Mouse (Mus musculus) cerebellum, adult 11-12 months (tissue): Measurements from ENCODE around the gene Unc80.
A peak's percentile ranks its signal among the peaks of the same experiment; 100 is the strongest.

Source experiments
- DNase-seq: peaks from one replicate; pipeline ENCODE4 v3.0.0; 2022

The Unc80 gene

DNA sequence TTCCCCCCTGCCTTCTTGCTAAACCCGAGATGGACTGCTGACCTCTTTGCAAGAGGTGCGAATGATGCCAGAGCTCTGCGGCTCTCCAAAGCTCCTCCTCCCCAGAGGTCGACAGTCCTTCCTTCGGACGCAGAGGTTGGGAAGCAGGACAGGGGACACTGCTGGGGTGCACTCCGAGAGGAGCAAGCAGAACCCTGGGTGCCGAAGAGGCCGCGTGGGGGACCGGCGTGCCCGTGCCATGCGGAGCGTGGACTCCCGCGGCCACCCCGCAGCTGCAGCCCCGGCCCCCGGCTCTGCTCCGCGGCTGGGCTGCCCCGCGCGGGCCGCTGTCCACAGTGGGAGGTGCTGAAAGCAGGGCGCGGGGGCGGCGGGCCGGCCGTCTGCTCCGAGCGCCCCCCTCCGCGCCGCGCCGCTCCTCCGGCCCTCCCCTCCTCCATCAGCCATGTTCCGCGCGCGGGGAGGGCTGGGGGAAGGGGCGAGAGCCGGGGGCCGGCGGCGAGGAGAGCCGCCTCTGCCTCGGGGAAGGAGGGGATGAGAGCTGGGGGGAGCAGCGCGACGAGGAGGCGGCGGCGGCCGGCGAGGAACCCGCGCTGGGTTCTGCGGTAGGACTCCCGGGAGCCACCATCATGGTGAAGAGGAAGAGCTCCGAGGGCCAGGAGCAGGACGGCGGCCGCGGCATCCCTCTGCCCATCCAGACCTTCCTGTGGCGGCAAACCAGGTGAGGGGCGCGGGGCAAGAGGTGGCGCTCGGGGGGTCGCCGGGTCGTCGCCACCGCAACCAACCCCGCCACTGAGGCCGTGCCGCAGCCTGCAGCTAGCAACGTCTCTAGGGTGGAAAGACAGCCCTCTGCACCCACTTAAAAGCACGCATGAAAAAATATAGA lies at the start of gene Unc80:
Unc80 (plus strand) TSS at position 547 of the 883 bp plus-strand sequence.
- DNase-seq: peak; percentile 85

DNA sequence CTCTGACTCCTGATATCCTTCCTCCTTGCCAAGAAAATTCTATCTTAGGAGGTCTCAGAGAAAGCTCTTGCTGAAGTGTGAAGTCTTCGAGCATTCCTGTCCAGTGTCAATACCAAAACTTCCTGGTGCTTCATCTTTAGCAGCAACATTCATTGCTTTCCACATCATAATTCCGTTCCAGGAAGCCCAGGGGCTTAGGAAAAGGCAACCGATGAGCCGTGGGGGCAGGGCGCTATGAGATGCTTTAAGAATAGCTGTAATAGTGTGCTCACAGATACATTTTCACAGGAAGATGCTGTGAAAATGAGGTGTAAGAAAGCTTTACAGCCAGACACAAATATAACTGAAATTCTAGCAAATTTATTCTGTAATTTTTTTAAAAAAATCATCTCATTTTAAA lies 42.1 kb upstream of the Unc80 start:
- DNase-seq: no peak

DNA sequence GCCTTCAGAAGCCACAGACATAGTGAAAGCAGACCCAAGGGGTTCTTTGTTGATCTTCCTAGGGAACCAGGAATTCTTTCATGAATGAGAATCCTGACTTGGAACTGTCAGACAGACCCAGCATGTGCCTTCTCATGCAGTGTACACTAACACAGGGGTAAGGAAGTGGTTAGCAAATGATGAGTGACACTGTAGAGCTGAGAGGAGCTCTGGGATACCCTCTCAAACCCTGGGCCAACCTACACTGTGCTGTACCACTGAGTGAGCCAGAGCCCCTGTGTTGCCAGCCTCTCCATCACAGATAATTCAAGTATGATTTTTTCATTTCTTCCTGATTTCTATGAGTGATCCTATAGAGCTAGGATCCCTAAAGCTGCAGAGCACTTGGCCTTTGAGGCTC lies 37.2 kb upstream of the Unc80 start:
- no peak for DNase-seq

DNA sequence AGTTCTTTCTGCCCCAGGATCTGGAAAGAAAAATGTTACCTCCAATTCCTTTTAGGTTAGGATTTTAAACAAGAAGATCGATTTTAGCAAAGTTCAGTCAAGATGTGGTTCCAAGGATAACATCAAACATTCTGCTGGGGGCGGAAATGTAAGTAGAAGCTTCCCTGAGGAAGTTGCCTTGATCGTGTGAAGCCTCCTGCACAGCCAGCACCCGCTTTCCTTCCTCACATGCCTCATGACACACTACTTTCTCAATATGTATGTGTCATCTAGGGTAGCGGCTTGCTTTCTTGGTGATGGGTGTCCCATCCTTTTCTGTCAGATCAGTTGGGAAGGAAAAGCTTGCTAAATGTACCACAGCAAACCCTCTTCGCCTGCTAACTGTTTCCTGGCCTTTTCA lies 36.7 kb upstream of the Unc80 start:
- no peak for DNase-seq

DNA sequence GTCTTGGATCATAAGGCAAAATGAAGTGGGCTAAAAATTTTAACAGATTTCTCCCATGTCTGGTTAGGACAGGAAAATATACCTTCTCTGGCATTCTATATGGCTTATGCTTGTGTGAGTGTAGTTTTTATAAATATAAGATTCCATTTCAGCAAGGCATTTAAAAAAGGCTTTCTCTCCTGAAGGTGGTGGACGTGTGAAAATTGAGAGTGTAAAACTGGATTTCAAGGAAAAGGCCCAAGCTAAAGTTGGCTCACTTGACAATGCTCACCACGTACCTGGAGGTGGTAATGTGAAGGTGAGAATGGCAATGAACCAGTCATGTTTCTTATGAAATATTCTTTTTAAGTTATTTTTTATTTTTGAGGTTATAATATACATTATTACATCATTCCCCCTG lies 30.1 kb upstream of the Unc80 start:
- no peak for DNase-seq

DNA sequence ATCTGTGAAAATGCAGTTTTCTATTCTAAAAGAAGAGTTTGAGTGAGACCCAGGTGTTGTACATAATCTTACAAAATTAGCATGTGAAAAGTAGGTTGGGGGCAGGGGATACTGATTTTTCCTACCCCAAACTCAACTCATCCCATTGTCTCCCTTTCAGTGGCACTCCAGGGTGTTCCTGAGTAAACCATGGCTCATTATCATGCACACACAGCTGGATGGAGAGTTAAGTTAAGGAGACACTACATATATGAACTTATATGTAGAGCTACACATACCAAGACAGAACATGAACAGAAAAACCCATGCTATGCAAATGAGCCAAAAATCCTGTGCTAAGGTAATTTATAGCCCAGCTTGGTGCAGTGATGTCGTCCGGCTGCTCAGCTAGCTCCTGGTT lies 25.2 kb upstream of the Unc80 start:
- DNase-seq: no peak

DNA sequence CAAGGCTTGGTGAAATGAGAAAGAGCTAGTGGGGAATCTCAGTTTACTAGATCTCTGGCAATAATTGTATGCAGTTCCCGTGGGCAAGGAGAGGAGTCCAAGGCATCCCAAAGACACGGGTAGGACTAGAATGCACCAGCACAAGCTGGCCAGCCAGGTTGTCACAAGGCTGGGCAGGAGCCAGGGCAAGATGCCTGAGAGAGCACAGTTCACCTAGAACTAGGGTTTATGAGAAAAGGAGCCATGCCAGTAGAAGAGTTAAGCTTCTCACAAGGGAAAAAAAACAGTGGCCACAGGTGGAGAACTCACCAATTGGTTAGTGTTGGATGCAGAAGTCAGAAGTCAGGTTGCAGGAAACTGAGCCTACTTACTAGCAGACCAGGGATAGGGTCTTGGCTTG lies 18.7 kb upstream of the Unc80 start:
- DNase-seq: peak; percentile 12

DNA sequence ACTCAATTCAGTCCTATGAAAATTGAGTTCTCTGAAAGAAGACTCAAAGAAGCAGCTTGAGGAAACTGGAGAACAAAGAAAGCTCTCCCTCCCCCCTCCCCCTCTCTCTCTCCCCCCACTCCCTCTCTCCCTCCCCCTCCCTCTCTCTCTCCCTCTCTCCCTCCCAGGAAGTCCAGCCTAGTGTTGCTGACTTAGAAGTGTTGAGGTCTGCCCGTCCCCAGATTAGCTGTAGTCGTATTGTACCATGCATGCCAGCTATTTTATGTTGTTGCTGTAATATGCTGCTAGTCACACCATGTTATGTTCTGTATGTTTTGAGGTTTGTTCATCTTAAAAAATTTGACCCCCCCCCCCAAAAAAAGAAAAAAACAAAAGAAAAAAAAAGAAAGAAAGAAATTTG lies 11.6 kb upstream of the Unc80 start:
- DNase-seq: no peak

DNA sequence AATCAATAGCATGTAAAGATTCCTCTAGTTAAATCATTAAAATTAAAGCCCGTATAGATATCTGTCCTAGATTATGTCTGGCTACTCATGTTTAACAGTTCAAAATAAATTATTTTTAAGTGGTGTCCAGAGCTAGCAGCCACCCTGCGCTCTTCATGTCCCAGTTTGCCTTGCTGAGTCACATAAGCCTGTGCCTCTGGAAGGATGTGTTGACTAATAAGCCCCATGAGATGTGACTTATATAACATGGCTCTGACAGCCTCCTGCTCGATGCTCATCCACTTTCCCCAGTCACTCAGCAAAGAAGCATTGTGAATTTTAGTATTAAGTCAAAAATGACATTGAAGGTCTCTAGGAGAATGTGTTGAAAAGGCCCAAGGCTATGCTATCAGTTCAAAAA lies 10.4 kb upstream of the Unc80 start:
- no peak for DNase-seq

DNA sequence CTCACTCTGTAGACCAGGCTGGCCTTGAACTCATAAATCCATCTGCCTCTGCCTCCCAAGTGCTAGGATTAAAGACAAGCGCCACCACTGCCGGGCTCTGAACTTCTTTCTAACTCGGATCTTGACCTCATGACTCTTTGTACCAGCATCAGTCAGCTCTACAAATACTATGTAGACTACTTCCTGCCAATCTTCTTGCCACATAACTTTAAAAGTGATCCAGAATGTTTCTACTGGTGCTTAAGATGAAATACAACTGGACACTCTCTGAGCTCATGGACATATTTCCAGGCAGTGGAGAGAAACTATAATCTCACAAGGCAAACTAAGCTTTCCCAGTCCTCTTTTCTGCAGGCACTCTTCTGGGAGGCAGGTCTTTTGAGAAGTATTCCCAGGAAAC lies 8.8 kb upstream of the Unc80 start:
- DNase-seq: no peak

DNA sequence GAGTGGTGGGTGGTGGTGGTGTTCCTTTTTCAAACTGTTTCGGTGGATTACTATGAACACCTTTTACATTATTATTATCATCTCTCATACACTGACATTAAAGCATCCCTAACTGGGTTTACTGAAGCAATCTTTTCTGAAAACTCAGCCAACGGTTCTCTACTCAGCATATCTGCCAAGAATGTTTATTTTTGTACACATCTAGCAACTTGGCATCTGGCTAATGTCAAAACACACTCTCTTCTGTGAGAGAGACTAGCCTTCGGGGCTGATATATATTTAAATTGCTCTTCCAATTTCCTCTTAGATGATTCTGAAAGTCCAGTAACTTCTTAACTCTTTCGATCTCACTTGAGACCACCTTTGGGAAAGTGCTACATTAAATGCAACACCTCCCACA lies 7.3 kb upstream of the Unc80 start:
- DNase-seq: no peak

DNA sequence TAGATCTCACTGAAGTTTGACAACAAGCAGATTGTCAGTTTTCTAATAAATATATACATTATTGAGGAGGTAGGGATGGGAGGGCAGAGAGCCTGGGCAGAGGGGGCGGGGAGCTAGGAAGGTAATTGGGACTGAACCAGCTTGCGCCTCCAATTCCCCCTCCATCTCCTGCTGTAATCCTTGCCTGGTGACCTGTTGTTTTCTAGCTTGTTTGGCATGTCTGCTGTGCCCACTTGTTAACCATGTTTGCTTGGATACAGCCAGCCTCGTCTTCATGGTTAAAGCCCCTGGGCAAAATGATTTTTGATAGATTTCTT lies 495 bp downstream of the Unc80 start:
- DNase-seq: peak; percentile 76

DNA sequence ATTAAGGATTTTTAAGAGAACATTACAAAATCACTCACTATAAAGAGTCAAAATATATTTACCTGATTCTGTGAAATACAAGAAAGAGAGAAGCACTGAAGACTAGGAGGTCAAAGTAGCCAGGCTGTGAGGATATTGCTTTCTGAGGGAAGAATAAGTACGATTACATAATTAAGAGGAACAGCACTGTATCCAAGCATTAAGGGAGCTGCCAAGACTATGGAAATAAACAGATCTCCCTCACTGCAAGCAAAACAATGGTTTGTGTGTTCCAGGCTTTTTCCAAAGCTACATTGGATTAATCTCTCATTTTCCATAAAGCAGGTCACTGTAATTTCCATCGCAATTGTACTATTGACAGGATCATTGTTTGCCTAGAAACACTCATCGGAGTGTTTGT lies 14.6 kb downstream of the Unc80 start:
- no peak for DNase-seq

DNA sequence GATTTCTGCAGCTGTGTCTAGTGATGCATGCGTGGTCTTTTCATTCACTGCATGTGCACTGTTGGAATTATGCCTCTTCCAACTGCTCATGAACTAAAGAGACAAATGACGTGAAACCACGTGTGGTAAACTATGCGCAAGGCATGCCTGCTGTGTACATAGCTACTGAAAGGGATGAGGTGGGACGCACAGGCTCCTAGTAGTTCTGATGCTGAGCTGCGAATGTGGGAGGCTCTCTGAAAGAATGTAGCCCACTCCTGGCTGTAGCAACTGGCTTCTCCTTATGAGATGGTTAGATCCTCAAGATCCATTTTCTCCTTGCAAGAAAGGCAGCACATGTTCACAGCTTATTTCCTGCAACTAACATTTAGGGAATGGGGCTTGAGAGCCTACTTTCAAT lies 24.9 kb downstream of the Unc80 start:
- no peak for DNase-seq

DNA sequence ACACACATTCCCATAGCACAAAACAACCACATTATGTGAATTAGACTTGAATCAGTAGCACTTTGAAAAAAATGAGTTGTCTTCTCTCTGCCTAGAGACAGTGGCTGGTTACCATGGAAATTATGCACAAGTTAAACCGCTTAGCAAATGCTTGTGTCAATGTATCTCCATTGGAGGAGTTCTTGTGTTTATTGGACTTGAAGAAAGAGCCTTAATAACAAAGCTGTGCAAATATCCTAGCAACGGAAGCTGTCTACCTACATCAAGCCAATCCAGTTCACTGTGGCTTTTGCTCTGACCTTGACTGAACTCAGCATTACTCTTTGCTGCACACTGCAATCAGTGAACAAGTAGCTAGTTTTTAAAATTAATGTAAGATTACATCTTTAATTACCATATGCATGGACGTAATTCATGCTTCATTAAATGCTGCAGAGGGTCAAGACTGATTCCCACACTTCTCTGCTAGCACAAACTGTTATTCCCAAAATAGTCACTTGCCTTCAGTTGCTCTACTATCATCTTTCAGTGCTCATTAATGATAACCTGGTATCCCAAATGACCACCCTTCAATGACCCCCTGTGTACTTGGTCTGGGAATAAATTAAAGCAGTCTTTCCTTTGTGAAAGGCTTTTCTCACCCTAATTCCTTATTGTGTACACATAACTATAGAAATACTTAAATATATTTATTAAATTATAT lies 27.3 kb downstream of the Unc80 start:
- DNase-seq: no peak

DNA sequence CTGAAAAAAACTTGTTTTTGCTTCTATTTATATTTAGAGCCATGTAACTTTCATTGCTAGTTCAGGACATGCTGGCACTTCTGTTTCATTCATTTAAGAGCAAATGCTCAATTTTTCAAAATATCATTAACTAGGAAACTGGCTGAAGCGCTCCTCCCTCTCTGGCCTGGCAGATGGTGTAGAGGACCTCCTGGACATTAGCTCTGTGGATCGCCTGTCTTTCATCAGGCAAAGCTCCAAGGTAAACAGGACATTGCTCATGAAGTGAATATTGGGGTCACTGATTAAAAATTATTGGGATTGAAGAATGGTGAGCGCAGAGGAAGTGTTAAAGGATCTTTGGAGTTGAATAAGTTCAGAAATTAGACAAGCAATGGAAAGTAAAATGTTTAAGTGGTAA lies 82.6 kb downstream of the Unc80 start:
- peak; percentile 65 for DNase-seq

DNA sequence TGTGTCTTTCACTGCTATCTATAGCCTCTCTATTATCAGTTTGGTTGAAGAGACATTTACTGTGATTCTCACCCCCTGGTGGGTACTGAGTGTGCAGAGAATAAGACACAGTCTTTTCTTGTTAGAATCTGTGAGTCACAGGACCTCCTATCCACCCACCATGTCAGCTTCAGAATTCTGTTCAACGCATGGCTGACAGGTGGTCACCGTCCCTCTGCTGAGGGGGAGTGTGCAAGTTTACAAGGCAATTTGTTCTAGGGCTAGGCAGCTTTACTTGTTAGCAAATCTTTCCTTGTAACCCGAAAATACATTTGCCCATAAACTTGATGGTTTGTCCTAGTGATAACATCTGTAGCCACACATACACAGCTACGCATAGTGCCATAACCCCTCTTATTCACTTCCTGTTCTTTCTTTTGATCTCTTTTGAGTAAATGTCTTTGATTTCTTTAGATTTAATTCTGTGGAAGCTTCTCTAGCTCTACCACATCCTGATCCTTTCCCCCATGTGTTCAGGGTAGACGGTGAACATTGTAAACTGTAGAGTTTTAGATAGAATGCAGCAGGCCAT lies 84.3 kb downstream of the Unc80 start:
- DNase-seq: no peak

DNA sequence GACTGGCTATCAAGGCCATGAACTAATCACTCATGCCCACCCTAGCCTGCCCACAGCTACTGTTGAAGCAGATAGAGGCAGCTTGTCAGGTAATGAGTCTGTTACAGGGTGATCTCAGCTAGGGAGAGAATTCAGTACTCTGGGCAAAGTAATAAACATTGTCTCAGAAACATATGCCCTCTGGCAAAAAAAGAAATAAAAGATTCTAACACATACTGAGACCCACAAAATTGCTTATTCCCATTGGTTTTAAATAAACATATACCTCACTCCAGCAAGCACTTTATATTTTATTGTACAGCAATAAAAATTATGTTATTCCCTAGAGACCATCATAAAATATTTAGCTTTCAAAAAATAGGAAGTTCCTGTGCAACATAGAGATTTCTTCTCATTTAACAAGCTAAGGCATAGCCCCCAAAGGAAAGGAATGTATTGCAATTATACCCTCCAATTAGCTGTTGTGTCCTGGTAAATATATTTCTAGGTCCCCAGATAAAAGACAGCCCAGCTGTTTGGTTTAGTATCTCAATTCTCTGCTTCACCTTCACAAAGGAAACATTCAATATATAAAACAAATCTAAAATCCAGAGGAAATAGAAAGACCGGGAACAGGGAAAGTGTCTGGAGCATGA lies 93.6 kb downstream of the Unc80 start:
- no peak for DNase-seq

DNA sequence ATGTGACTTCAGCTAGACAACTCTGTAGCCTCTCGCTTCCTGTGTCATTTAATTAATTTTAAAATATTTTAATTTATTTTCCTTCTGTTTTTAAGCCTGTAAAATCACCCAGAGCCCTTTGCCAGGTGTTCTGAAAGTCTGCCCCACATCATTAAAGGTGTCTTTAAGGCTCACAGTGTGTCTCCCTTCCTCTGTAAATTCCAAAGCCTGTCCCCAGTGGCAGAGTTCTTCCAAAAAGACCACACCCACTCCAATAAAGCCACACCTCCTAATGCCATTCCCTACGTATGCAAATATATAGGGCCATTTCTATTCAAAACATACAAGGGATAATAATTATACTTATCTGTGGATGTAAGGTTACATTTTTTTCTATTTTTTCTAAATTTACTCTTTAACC lies 94.2 kb downstream of the Unc80 start:
- DNase-seq: no peak

DNA sequence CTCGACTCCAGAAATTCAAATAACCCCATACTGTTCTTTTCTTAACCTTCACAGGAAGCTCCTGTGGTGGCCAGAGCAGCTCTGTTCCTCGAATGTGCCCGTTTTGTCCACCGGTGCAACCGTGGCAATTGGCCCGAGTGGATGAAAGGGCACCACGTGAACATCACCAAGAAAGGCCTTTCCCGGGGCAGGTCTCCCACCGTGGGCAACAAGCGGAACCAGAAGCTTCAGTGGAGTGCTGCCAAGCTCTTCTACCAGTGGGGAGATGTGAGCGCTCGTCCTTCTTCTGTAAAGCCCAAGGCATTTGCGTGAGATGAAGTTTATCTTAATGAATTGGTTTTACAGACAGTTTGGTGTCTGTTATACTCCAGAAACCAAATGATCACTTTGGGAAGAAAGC lies 101.6 kb downstream of the Unc80 start:
- peak; percentile 22 for DNase-seq

DNA sequence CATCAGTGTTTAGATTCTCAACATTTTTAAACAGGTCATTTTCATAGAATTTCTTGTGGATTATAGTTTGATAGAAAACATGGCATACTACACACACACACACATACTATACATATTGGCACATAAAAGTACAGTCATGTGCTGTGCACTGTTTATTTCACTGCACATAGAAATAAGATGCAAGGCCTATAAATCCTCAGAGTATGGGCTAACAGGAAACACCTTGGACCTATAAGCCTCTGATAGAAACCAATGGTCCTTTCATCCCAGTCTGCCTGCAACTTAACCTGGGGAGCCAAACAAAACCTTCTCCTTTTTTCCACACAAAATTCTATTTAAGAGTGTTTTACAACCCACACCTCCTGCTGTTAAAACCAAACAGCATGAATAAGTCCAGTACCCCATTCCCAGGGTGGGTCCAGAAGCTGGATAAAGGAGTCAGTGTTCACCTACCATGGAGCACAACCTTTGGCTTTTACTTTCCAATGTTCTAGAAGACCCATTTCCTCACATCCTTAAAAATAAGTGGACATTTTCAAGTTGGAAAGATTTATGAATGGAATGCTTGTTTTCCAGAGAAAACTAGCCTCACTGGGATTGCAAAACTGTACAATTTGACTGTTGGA lies 129.1 kb downstream of the Unc80 start:
- DNase-seq: no peak

DNA sequence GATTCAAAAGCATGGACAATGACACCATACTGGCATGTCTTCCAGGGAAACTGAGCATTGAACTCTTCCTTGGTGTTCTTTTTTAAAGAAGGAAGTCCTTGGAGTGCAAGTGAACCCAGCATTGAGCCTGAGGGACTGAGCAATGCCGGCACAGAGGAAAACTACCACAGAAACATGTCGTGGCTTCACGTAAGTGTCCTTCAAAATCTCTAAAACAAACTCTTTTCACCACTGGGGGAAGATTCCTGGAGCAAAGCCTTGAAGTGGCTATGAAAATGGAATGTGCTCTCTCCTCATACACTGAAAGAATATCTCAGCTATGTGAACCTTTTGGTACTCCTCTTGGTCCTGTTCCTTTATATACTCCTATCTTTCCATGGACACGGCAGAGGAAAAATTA lies 140.1 kb downstream of the Unc80 start:
- no peak for DNase-seq

DNA sequence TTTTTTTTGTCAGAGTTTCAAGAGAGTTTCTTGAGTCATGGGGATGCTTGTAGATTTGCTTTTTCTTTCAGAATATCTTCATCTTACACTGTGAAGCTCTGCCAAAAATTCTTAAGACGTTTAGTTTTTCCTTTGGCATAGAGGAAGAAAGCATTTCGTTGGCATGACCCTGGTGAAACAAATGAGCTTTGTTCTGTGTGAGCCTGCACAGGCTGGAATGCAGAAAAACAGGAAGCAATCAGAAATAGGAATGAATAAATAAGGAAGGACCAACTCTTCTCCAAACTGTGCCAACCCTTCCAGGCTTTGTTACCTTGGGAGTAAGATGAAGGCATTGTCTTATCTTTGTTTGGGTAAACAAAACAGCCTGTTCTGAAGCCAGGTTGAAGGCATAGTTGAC lies 149.0 kb downstream of the Unc80 start:
- DNase-seq: no peak
